Comparison of ENCODE assay signal across 8 mouse cellular contexts in genomic region chr15:79140866-79141565, GRCm38 (mm10). TPM values are rescaled to one million over a fixed set of nuclear protein-coding genes. Genes with fewer than 3 reads are reported as not detected.
DNase-seq lines count a peak whose midpoint lies in the region; ATAC-seq lines count a peak whose summit lies in the region.

Gene Polr2f, plus strand, starts transcription at chr15:79141009.
Gene 1700088E04Rik, minus strand, starts transcription at chr15:79141253.

- ATAC-seq in hindbrain, embryonic 14.5 days (ENCODE audit: low FRiP score): peak; percentile 92

- no peaks in the 10 kb centered on the region for H3K9me3 ChIP-seq in hindbrain, embryonic 14.5 days (ENCODE audit: control insufficient read depth, low read length)

- WGBS in hindbrain, embryonic 14.5 days: 0% methylated on average over 57 of the region's 57 CpGs

- peaks cover 19% of the 10 kb centered on the region for H3K4me1 ChIP-seq in hindbrain, embryonic 14.5 days (replicated peaks; ENCODE audit: control insufficient read depth, insufficient read depth, low read length)

- peaks cover 21% of the 10 kb centered on the region for H3K36me3 ChIP-seq in hindbrain, embryonic 14.5 days (replicated peaks; ENCODE audit: control insufficient read depth, insufficient read depth)

- no peaks in the 10 kb centered on the region for H3K27me3 ChIP-seq in hindbrain, embryonic 14.5 days (ENCODE audit: control insufficient read depth, insufficient read depth, low read length)

- H3K27ac ChIP-seq in hindbrain, embryonic 14.5 days: peak within 1 kb of the TSS; percentile 36; the same call in 1 of the 2 replicates

- peak; percentile 96 for DNase-seq in R1 (ENCODE audit: low read depth, low spot score)
- DNase-seq in cerebellum, postnatal 25 days: peak; percentile 94 to 97
- DNase-seq in frontal cortex, postnatal 25 days (ENCODE audit: low spot score in 2 of 2): peak; percentile 91
- DNase-seq in hindbrain, embryonic 14.5 days (ENCODE audit: low spot score): peak; percentile 99
- DNase-seq in layer of hippocampus, postnatal 36 days: peak; percentile 94 to 95
- DNase-seq in lung, postnatal 36 days: peak; percentile 95
- DNase-seq in retina, postnatal 1 day: peak; percentile 97
- DNase-seq in urinary bladder, adult 18-20 months (ENCODE audit: low spot score in 2 of 2): peak; percentile 89 to 93

- H3K4me3 ChIP-seq in hindbrain, embryonic 14.5 days (replicated peaks; ENCODE audit: low read length): peak within 1 kb of the TSS; percentile 87

- peak within 1 kb of the TSS; percentile 74 for H3K9ac ChIP-seq in hindbrain, embryonic 14.5 days

- peak within 1 kb of the TSS; percentile 89 for H3K4me2 ChIP-seq in hindbrain, embryonic 14.5 days (replicated peaks)

RNA-seq across cellular contexts. Expression of gene Polr2f, which starts in this region (rescaled TPM):
- 273 and 298 TPM in 2 replicates for polyA plus RNA-seq in hindbrain, embryonic 14.5 days (2014; fragmentation: Nextera tagmentation; extraction: Ambion mirVana)
- 100 to 1,000 TPM in 1 of 2 experiments, 10 to 100 TPM in 1; 98.9 to 101 TPM for total RNA-seq in layer of hippocampus, postnatal 36 days (2021)

RNA-seq across cellular contexts. Expression of gene 1700088E04Rik, which starts in this region (rescaled TPM):
- 18.3 and 19.1 TPM in 2 replicates for polyA plus RNA-seq in hindbrain, embryonic 14.5 days (2014; fragmentation: Nextera tagmentation; extraction: Ambion mirVana)
- 1 to 10 TPM; 8.9 to 9.3 TPM for total RNA-seq in layer of hippocampus, postnatal 36 days (2021)

Comparison
In these comparisons a context has a peak if more than half of its experiments do, and no peak if none do; other contexts are left out.
1. Peak in every context shown above with its lines: DNase-seq, ATAC-seq, H3K4me3 ChIP-seq and H3K27ac ChIP-seq.